Mouse (Mus musculus) megakaryocyte, embryonic 14.5 days (primary cell): Measurements from ENCODE around the gene Mink1.

Experiments used
- FLI1 ChIP-seq: IDR thresholded peaks from 2 replicates; pipeline ENCODE4 v1.6.1; 2012; ENCODE audit warnings: low read length, inconsistent platforms, mixed read lengths
- GATA1 ChIP-seq: IDR thresholded peaks from 3 replicates; pipeline ENCODE4 v1.6.1; 2012; ENCODE audit warnings: mixed read lengths, low read length, inconsistent platforms, borderline replicate concordance

DNA sequence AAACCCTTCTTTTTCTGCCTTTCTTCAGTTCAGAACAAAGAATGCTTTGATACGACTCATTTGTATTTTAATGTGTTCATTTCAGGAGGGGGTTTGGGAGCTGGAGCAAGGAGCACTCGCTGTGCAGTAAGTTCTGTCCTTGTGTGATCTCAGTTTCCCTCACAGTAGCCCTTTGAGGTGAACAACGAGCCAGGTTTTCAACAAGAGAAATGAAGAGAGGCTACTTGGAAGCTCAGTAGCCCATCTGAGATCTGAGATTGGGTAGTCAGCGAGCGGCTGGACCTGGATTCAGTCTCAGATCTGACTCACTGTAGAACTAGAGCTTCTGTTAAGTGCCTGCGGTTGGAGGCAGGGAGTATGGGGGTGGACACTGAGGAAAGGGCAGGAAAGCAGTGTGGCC lies 11.2 kb downstream of the Mink1 start:
- TF ChIP-seq GATA1: no peak
- no peak for TF ChIP-seq FLI1
